Mouse (Mus musculus) CD4-positive, CD25-positive, alpha-beta regulatory T cell (primary cell): Measurements from ENCODE around the gene Lcn2. TPM values are rescaled to one million over a fixed set of nuclear protein-coding genes. Genes with fewer than 3 reads are reported as not detected.

Source experiments
- polyA plus RNA-seq: library from polyadenylated mRNA; unstranded; fragments of 100-300 nt; shearing (Covaris generic); gene quantifications from one replicate; pipeline ENCODE4 v1.2.1, GENCODE M21; 2017

Lcn2 gene
- not detected for polyA plus RNA-seq

DNA sequence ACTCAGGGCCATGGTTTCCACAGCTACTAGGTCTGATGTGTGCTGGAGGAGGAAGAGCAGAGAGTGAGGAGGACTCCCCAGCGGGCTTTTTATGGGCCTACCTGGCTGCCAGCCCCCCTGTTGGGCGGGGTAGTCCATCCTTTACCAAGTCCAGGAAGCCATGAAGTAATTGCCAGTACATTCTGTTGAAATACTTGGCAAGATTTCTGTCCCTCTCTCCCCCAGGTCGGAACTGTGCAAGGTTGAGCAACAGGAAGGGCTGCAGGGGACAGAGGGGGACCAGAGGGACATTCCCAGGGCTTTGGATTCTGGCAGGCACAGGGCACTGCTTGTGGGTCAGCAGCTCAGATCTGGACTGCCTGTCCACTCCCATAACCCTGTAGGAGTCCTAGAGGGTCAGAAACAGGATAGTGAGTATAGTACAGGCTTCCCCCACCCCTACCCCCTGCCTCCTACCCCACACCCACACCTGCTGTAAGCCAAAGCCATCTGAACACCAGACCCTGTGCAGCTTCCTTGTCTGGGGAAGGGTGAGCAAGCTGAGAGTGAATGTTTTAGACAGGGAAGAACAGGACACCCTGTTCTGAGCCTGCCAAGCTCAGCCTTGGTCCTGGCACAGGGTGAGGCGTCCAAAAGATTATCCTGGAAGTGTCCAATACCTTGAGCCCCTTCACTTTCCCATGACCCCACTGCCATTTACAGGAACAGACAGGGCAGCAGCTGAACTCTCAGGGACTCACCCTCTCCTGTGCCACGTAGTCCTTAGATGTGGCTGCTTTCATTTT, at the start of gene Lcn2:
TSS of gene Lcn2 (minus strand) at position 547 of the 785 bp plus-strand sequence.

DNA sequence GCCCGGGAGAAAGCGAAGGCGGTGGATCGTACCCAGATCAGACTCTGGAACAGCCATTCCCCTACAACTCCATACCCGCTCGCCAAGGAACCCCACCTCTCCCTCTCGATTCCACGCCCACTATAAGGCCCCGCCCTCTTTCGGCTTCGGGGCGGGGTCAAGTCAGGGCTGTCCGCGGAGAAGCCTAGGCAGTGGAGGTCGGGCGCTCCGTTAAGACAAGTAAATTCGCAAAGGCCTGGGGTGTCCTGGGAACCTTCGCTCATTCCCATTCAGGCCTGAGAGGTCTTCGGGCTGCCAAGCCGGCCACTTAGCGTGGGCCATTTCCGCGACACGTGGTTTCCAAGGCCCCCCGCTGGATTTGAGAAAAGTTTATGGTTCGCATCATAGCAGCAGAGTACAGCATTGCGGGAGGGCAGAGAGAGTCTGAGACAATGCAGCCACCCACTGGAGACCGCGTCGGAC, 7.5 kb upstream of the Lcn2 start, which contains the start of gene Ptges2:
TSS of gene Ptges2 (plus strand) at position 413 of the 462 bp plus-strand sequence.

DNA sequence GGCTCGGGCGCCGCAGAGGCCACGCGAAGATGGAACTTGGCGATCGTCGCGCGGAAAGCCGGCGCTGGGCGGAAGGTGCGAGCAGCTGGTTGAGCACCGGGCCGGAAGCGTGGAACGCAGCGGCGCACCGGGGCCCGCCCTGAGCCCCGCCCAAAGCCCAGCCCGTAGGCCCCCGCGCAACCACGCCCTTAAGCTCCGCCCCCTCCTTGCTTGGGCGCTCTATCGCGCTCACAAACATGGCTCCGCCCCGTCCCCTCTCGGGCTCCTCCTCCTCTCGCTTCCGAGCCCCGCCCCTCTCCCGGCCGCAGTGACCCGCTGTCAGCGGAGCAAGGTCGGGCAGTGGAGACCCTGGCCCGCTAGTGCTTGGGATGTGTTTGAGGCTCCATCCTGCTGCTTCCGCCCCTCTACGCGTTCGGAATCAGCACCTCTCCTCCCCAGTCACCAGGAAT, 6.3 kb downstream of the Lcn2 start, which contains the start of gene 1110008P14Rik:
TSS of gene 1110008P14Rik (minus strand) at position 164 of the 449 bp plus-strand sequence.

DNA sequence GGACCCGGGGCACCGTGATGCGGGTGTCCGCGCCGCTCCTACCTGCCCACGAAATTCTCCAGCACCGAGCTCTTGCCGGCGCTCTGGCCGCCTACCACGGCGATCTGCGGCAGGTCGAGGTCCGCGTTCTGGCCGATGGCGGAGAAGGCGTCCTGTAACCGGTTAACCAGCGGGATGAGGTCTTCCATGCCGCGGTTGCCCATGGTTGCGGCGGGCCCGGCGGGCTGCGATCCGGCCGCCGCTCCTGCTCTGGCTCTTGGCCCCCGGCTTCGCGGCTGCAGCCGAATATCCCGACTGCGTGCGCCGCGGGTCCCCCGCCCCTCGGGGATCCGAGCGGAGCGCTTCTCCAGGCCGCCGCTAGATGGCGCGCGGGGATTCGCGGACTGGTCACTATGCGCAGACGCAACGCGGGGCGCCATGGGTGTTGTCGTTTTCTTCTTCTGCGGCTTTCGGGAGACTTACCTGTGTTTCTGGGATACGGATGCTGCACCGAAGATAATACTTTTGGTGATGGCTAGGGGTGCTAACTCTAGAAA, 35.0 kb downstream of the Lcn2 start, which contains the start of gene Dnm1:
TSS of gene Dnm1 (minus strand) at position 332 of the 536 bp plus-strand sequence.

DNA sequence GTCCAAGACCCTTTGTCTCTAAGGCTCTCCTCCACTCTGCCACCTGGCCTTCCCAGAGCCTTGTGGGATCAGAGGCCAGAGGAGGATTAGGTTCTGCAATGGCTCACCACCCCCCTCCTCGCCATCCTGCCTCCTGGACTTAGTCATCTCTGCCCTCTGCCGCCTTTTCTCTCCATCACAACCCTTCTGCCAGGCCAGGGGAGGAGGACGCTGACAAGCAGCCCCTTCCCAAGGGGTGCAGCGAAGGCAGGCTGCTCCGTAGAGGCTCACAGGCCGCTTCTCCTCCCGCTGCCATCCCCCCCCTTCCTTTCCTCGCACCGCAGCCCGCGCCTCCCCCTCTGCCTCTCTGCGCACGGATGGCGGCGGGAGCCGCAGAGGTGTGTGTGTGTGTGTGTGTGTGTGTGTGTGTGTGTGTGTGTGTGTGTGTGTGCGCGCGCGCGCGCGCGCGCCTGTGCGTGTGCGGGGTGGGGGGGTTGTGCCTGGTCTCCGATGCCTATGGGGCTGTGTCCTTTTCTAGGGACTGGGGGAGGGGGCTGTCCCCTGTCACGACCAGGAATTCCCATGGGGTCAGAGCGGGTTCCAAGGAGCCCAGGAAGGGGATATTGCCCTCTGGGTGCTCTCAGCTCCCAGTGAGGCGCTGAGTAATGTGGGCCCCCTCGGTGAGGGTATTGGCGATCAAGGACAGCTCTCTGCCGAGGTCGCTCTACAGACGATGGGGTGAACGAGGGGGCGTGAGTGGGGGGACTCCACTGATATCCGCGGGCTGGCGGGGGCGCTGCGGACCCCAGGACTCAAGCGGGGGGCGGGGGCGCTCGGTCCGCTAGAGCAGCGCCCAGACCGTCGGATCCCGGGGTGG, 35.7 kb downstream of the Lcn2 start, which contains the start of gene Ciz1:
TSS of gene Ciz1 (plus strand) at position 177 of the 856 bp plus-strand sequence.

Other genes starting within 250 kb of the Lcn2 start
- gene Prrc2b, start 237.2 kb downstream of the Lcn2 start, polyA plus RNA-seq = 47.4 TPM
- gene Pomt1, start 151.7 kb downstream of the Lcn2 start, polyA plus RNA-seq = 8.4 TPM
- gene Uck1, start 128.1 kb downstream of the Lcn2 start, polyA plus RNA-seq = 106 TPM
- gene Golga2, start 100.9 kb downstream of the Lcn2 start, polyA plus RNA-seq = 36.6 TPM
- 256 TPM for gene Swi5, start 100.2 kb downstream of the Lcn2 start, polyA plus RNA-seq
- gene Ciz1, start 35.9 kb downstream of the Lcn2 start, polyA plus RNA-seq = 125 TPM
- not detected for gene Dnm1, start 34.9 kb downstream of the Lcn2 start, polyA plus RNA-seq
- gene 1110008P14Rik, start 6.3 kb downstream of the Lcn2 start, polyA plus RNA-seq = 70.6 TPM
- 23.8 TPM for gene Ptges2, start 7.6 kb upstream of the Lcn2 start, polyA plus RNA-seq
- gene Naif1, start 62.2 kb upstream of the Lcn2 start, polyA plus RNA-seq = 8.7 TPM
- 26.7 TPM for gene Slc25a25, start 63.2 kb upstream of the Lcn2 start, polyA plus RNA-seq
- gene Fam102a, start 147.1 kb upstream of the Lcn2 start, polyA plus RNA-seq = 139 TPM
- gene Dpm2, start 182.6 kb upstream of the Lcn2 start, polyA plus RNA-seq = 139 TPM
- gene Pip5kl1, start 186.5 kb upstream of the Lcn2 start, polyA plus RNA-seq = 0.36 TPM
- 0.12 TPM for gene 9430097D07Rik, start 187.4 kb upstream of the Lcn2 start, polyA plus RNA-seq
- 43.7 TPM for gene St6galnac4, start 198.8 kb upstream of the Lcn2 start, polyA plus RNA-seq
- gene St6galnac6, start 211.5 kb upstream of the Lcn2 start, polyA plus RNA-seq = 5.1 TPM
- not detected for gene Ak1, start 233.5 kb upstream of the Lcn2 start, polyA plus RNA-seq